Mouse (Mus musculus) MEL (cell line): ENCODE data around the gene Kank1. TPM values are rescaled to one million over a fixed set of nuclear protein-coding genes. Genes with fewer than 3 reads are reported as not detected.

Experiments used
- DNase-seq: peaks from one replicate; pipeline ENCODE4 v3.0.0; 2011; ENCODE audit warnings: low read depth, low spot score
- H3K27ac ChIP-seq: 2 replicates; pipeline ENCODE4 v1.5.1; 2012; ENCODE audit warnings: low read depth, mild to moderate bottlenecking, control low read depth, low read length, moderate library complexity; ENCODE audit not compliant: control insufficient read depth
- H3K27me3 ChIP-seq, 2 experiments: fragments of 150-350 bp in 1 of 2; sonication (generic) in 1 of 2; 2 replicates each; pipeline ENCODE4 v1.6.1; 2012; ENCODE audit warnings: low read length in 2 of 2, mild to moderate bottlenecking in 2 of 2, improper control_type of control experiment in 1 of 2, moderate library complexity in 1 of 2; ENCODE audit not compliant: insufficient read depth in 2 of 2, control insufficient read depth in 1 of 2
- H3K36me3 ChIP-seq, 2 experiments: 2 replicates each; pipeline ENCODE4 v1.6.1; 2012 to 2014; ENCODE audit warnings: low read length in 2 of 2, improper control_type of control experiment in 1 of 2, inconsistent platforms in 1 of 2, mild to moderate bottlenecking in 1 of 2; ENCODE audit not compliant: insufficient read depth in 2 of 2, control insufficient read depth in 1 of 2
- H3K4me1 ChIP-seq, 2 experiments: fragments of 150-350 bp in 1 of 2; sonication (generic) in 1 of 2; 2 replicates each; pipeline ENCODE4 v1.6.1; 2012; ENCODE audit warnings: low read length in 2 of 2, improper control_type of control experiment in 1 of 2, mild to moderate bottlenecking in 1 of 2; ENCODE audit not compliant: insufficient read depth in 2 of 2, control insufficient read depth in 1 of 2
- H3K4me3 ChIP-seq, 2 experiments: fragments of 150-350 bp in 1 of 2; sonication (generic) in 1 of 2; 2 replicates each; pipeline ENCODE4 v1.5.1; 2012; ENCODE audit warnings: low read depth in 2 of 2, low read length in 2 of 2, mild to moderate bottlenecking in 2 of 2, moderate library complexity in 2 of 2, control low read depth in 1 of 2, improper control_type of control experiment in 1 of 2; ENCODE audit not compliant: control insufficient read depth in 1 of 2, insufficient read depth in 1 of 2
- H3K79me2 ChIP-seq: 2 replicates; pipeline ENCODE4 v1.6.1; 2012; ENCODE audit warnings: mild to moderate bottlenecking, low read length, moderate library complexity; ENCODE audit not compliant: control insufficient read depth, poor library complexity, insufficient read depth
- H3K9ac ChIP-seq: 2 replicates; pipeline ENCODE4 v1.6.1; 2012; ENCODE audit warnings: low read depth, mild to moderate bottlenecking, control low read depth, low read length, moderate library complexity; ENCODE audit not compliant: control insufficient read depth, poor library complexity, severe bottlenecking
- H3K9me3 ChIP-seq: fragments of 150-350 bp; sonication (generic); replicated peaks from 2 replicates; pipeline ENCODE4 v1.6.1; 2012; ENCODE audit warnings: mild to moderate bottlenecking, low read length, improper control_type of control experiment, moderate library complexity; ENCODE audit not compliant: insufficient read depth
- BHLHE40 ChIP-seq: IDR thresholded peaks from 2 replicates; pipeline ENCODE4 v1.6.1; 2012; ENCODE audit warnings: low read depth, mild to moderate bottlenecking, inconsistent platforms, low read length, improper control_type of control experiment, borderline replicate concordance
- CTCF ChIP-seq, 3 experiments: IDR thresholded peaks in 2 of 3; conservative IDR thresholded peaks in 1 of 3; 2 replicates each; pipeline ENCODE4 v1.5.1; 2011 to 2012; ENCODE audit warnings: low read length in 3 of 3, low read depth in 2 of 3, mild to moderate bottlenecking in 2 of 3, improper control_type of control experiment in 1 of 3, inconsistent platforms in 1 of 3, mixed read lengths in 1 of 3, moderate library complexity in 1 of 3; ENCODE audit not compliant: control insufficient read depth in 1 of 3, insufficient read depth in 1 of 3, poor library complexity in 1 of 3, severe bottlenecking in 1 of 3
- E2F4 ChIP-seq: IDR thresholded peaks from 2 replicates; pipeline ENCODE4 v1.6.1; 2011; ENCODE audit warnings: low read depth, low read length, improper control_type of control experiment, borderline replicate concordance
- ETS1 ChIP-seq: IDR thresholded peaks from 2 replicates; pipeline ENCODE4 v1.6.1; 2012; ENCODE audit warnings: low read depth, mild to moderate bottlenecking, inconsistent platforms, low read length, improper control_type of control experiment, moderate library complexity
- GABPA ChIP-seq: IDR thresholded peaks from 2 replicates; pipeline ENCODE4 v1.6.1; 2012; ENCODE audit warnings: low read depth, mild to moderate bottlenecking, inconsistent platforms, low read length, improper control_type of control experiment, moderate library complexity
- HCFC1 ChIP-seq: IDR thresholded peaks from 2 replicates; pipeline ENCODE4 v1.6.1; 2012; ENCODE audit warnings: low read depth, mild to moderate bottlenecking, inconsistent platforms, low read length, improper control_type of control experiment, moderate library complexity
- JUND ChIP-seq: IDR thresholded peaks from 2 replicates; pipeline ENCODE4 v1.6.1; 2011; ENCODE audit warnings: low read depth, mild to moderate bottlenecking, improper control_type of control experiment, low read length
- KAT2A ChIP-seq: conservative IDR thresholded peaks from 2 replicates; pipeline ENCODE4 v1.6.1; 2012; ENCODE audit warnings: low read depth, low read length, improper control_type of control experiment, inconsistent platforms
- MAX ChIP-seq: IDR thresholded peaks from 2 replicates; pipeline ENCODE4 v1.6.1; 2011; ENCODE audit warnings: low read length, improper control_type of control experiment
- MYC ChIP-seq: IDR thresholded peaks from 2 replicates; pipeline ENCODE4 v1.6.1; 2011; ENCODE audit warnings: low read depth, mild to moderate bottlenecking, low read length, improper control_type of control experiment, moderate library complexity
- POLR2A ChIP-seq, 2 experiments: IDR thresholded peaks; 2 replicates each; pipeline ENCODE4 v1.6.1; 2011 to 2012; ENCODE audit warnings: low read length in 2 of 2, mild to moderate bottlenecking in 2 of 2, control low read depth in 1 of 2, improper control_type of control experiment in 1 of 2, low read depth in 1 of 2, moderate library complexity in 1 of 2; ENCODE audit not compliant: control insufficient read depth in 1 of 2, insufficient read depth in 1 of 2, poor library complexity in 1 of 2
- RAD21 ChIP-seq: IDR thresholded peaks from 2 replicates; pipeline ENCODE4 v1.6.1; 2011; ENCODE audit warnings: mild to moderate bottlenecking, low read depth, low read length, improper control_type of control experiment
- RCOR1 ChIP-seq: IDR thresholded peaks from 2 replicates; pipeline ENCODE4 v1.6.1; 2012; ENCODE audit warnings: low read depth, mild to moderate bottlenecking, inconsistent platforms, low read length, improper control_type of control experiment
- SIN3A ChIP-seq: IDR thresholded peaks from 2 replicates; pipeline ENCODE4 v1.6.1; 2012; ENCODE audit warnings: low read length, improper control_type of control experiment, inconsistent platforms
- SMC3 ChIP-seq: IDR thresholded peaks from 2 replicates; pipeline ENCODE4 v1.6.1; 2011; ENCODE audit warnings: low read depth, low read length, improper control_type of control experiment
- TAL1 ChIP-seq: IDR thresholded peaks from 2 replicates; pipeline ENCODE4 v1.6.1; 2012; ENCODE audit warnings: mild to moderate bottlenecking, inconsistent platforms, low read length, moderate library complexity, mixed read lengths
- TBP ChIP-seq: IDR thresholded peaks from 2 replicates; pipeline ENCODE4 v1.8.0; 2011; ENCODE audit warnings: low read depth, low read length, improper control_type of control experiment
- UBTF ChIP-seq: IDR thresholded peaks from 2 replicates; pipeline ENCODE4 v1.6.1; 2012; ENCODE audit warnings: low read depth, mild to moderate bottlenecking, inconsistent platforms, low read length, improper control_type of control experiment, moderate library complexity, borderline replicate concordance; ENCODE audit not compliant: insufficient read depth
- USF1 ChIP-seq: IDR thresholded peaks from 2 replicates; pipeline ENCODE4 v1.6.1; 2014; ENCODE audit warnings: low read depth, mild to moderate bottlenecking, inconsistent platforms, low read length, improper control_type of control experiment, moderate library complexity
- ZKSCAN1 ChIP-seq: IDR thresholded peaks from 2 replicates; pipeline ENCODE4 v1.6.1; 2012; ENCODE audit warnings: low read depth, mild to moderate bottlenecking, inconsistent platforms, low read length, improper control_type of control experiment, moderate library complexity
- ZNF384 ChIP-seq: IDR thresholded peaks from 2 replicates; pipeline ENCODE4 v1.6.1; 2012; ENCODE audit warnings: low read depth, mild to moderate bottlenecking, inconsistent platforms, low read length, improper control_type of control experiment
- polyA plus RNA-seq, 2 experiments: library from polyadenylated mRNA; stranded (reverse) in 1 of 2; unstranded in 1 of 2; fragments of >175 nt in 1 of 2; fragments of >200 nt in 1 of 2; gene quantifications; 2 replicates each; pipeline versions ENCODE4 v1.2.1 to v1.2.4; 2012; ENCODE audit warnings: low replicate concordance in 2 of 2, low read depth in 1 of 2; ENCODE audit not compliant: insufficient read length in 2 of 2, insufficient read depth in 1 of 2, missing spikeins in 1 of 2
- total RNA-seq: library from RNA; depleted of rRNA; stranded (reverse); fragments of 300-350 nt; gene quantifications from 2 replicates; pipeline ENCODE4 v1.2.3, GENCODE M21; 2012

Kank1 gene
- total and polyA plus RNA-seq, 3 experiments, result not detected

GRCm38 (mm10) chr19:25325113-25326001, 88.6 kb downstream of the Kank1 start:
- Histone ChIP-seq H3K79me2 (no peaks in the 10 kb centered on the region), H3K27me3 (no peaks in the 10 kb centered on the region), H3K36me3 (no peaks in the 10 kb centered on the region), H3K4me1 (no peaks in the 10 kb centered on the region), H3K4me3 (no peak overlapping the region), H3K27ac (no peak overlapping the region), H3K9ac (no peak overlapping the region), H3K9me3 (no peaks in the 10 kb centered on the region)
- DNase-seq, result no peak
- TF ChIP-seq E2F4, result no peak
- TF ChIP-seq TBP, result no peak

DNA sequence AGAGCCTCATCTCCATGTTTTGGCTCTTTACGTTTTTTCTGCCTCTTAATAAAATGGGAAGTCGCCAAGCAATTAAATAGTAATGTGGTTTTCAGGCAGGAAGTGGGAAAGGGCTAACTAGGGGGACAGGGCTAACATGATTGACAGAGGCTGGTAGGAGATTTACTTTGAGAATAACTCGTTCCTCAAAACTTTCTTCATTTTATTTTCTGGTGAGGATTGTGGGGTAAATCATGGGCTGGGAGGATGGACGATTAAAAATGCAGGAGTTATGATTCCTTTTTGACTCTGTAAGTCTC, 89.2 kb downstream of the Kank1 start:
- H3K9ac ChIP-seq, result no peak overlapping the region
- H3K79me2 ChIP-seq, result no peaks in the 10 kb centered on the region
- no peak overlapping the region for H3K27ac ChIP-seq
- H3K27me3 ChIP-seq, result no peaks in the 10 kb centered on the region
- H3K4me3 ChIP-seq, result no peak overlapping the region
- no peaks in the 10 kb centered on the region for H3K36me3 ChIP-seq
- DNase-seq, result no peak
- TF ChIP-seq RAD21 (no peak), UBTF (no peak), RCOR1 (no peak), ZKSCAN1 (no peak), ZNF384 (no peak), JUND (no peak), MAX (no peak), HCFC1 (no peak), CTCF (IDR thresholded peaks at IDR 0.05 in 2 of 3, conservative IDR thresholded peaks at IDR 0.05 in 1 of 3; ENCODE audit: control insufficient read depth in 1 of 3, insufficient read depth in 1 of 3, low read depth in 2 of 3, low read length in 3 of 3, poor library complexity in 1 of 3, severe bottlenecking in 1 of 3) (no peak), USF1 (no peak), SIN3A (no peak), GABPA (no peak), TAL1 (no peak), SMC3 (no peak), KAT2A (no peak), MYC (no peak), BHLHE40 (no peak), E2F4 (no peak), POLR2A (IDR thresholded peaks at IDR 0.05; ENCODE audit: control insufficient read depth in 1 of 2, insufficient read depth in 1 of 2, low read depth in 1 of 2, low read length in 2 of 2, poor library complexity in 1 of 2) (no peak), ETS1 (no peak)
- TF ChIP-seq, all 39 proteins: peak for 0
- Histone ChIP-seq H3K4me1 (no peaks in the 10 kb centered on the region), H3K9me3 (no peaks in the 10 kb centered on the region)
